Mouse (Mus musculus): ENCODE data around the gene Btbd16. TPM values are rescaled to one million over a fixed set of nuclear protein-coding genes. Genes with fewer than 3 reads are reported as not detected.
A peak's percentile ranks its signal among the peaks of the same experiment; 100 is the strongest.

Gene Btbd16
- total RNA-seq (2021) = under 1 TPM; 0.11 to 0.36 TPM
- long read RNA-seq, experiment 1 = 0 reads
- long read RNA-seq, experiment 2, partial matches to known transcripts = 0 of 1 reads
- long read RNA-seq, experiment 2, other reads (novel, unspliced or antisense) = 1 of 1 reads

DNA sequence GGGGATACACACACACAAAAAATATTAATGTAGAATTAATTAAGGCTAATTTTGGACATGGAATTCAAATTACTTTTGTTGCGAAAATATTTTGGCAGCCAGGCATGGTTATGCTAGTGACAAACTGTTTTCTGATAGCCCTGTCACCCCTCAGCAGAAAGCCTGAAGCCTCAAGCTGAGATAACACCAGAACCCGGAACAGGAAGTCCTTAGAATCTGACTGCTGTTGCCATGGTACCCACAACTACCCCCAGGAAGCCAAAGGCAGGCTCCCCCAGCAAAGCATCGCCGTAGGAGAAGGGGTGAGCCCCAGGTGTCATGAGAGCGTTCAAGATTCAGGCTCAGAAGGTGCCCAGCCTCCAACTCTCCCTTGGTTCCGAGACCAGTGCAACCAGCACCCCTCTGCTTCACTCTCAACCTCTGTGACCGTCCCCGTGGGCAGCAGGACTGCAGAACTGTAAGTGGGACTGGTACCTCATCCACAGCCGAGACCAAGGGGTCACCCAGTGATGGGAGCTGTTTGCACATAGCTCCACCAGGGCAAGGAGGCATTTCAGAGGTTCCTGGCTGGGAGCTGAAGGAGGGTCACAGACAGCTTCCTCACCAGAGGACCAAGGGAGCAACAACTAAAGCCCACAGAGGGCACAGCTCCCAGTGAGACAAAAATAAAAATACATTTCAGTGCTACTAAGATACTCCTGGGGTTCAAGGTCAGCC, at the start of gene Btbd16:
Gene Btbd16 (plus strand): TSS at position 156 of the 717 bp plus-strand sequence.
- DNase-seq (ENCODE audit: low spot score in 2 of 2) = no peak

- DNase-seq (ENCODE audit: low spot score in 2 of 2) = no peak
Measured at GRCm38 (mm10) chr7:130726185-130726584, 47.7 kb upstream of the Btbd16 start.

GRCm38 (mm10) chr7:130726724-130727422, 47.0 kb upstream of the Btbd16 start:
- no peak for DNase-seq (ENCODE audit: low spot score in 2 of 2)

- no peak for DNase-seq (ENCODE audit: low spot score in 2 of 2)
Measured at GRCm38 (mm10) chr7:130727560-130727959, 46.3 kb upstream of the Btbd16 start.

GRCm38 (mm10) chr7:130731792-130732191, 42.1 kb upstream of the Btbd16 start:
- no peak for DNase-seq (ENCODE audit: low spot score in 2 of 2)

DNA sequence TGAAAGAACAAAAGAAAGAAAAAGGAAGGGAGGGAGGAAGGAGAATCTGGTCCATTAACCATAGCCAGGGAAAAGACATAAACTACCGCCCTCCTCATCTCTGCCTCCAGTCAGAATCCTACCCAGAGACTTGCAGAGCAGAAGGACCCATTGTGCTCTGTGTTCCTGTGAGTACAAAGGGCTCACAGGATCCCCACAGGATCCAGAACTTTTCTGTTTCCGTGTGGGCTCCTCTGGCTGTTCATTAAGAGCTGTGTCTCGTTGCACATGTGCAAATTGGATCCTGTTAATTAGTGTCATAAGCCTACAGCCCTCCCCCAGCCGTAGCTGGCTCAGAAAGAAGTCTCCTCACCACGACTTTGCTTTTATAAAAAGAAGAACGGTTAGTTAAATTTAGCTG, 41.0 kb upstream of the Btbd16 start:
- DNase-seq (ENCODE audit: low spot score in 2 of 2) = no peak

- DNase-seq (ENCODE audit: low spot score in 2 of 2) = no peak
Measured at GRCm38 (mm10) chr7:130733423-130733822, 40.4 kb upstream of the Btbd16 start.

GRCm38 (mm10) chr7:130734195-130734787, 39.6 kb upstream of the Btbd16 start:
- no peak for DNase-seq (ENCODE audit: low spot score in 2 of 2)

GRCm38 (mm10) chr7:130741099-130741498, 32.8 kb upstream of the Btbd16 start:
- DNase-seq (ENCODE audit: low spot score in 2 of 2) = no peak

DNA sequence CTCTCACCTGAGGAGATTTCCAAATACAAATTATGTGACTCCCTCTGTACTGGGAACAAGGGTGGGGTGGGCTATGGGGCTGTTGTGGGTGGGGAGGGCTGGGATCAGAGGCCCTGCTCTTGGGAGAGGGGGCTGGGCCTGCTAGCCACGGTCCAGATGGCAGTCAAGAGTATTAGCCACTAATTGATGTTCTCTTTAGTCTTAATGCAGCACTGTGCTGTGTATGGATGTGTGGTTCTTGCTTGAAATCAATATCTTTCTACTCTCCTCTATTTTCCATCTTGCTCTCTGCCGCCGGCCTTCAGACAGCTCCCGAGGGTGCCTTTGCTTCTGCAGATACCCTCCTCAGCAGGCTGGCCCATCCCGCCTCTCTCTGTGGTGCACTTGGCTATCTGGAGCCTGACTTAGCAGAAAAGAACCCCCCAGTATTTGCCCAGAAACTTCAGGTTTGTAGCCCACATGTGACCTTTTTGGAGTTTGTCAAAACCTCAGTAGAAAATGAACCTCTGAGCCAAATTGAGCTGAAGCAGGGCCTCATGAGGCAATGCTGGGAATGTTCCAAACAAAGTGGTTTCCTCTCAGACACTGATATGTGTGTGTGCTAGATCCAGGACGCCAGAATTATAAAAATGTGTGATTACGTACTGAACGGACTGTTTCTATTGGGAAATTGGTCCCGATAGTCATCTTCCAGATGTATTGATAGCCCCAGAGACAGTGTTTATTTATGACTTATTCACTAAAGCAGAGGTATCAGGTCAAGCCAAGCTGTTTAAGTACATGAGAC, 30.4 kb upstream of the Btbd16 start:
- DNase-seq (ENCODE audit: low spot score in 2 of 2) = no peak

- no peak for DNase-seq (ENCODE audit: low spot score in 2 of 2)
Measured at GRCm38 (mm10) chr7:130749165-130749564, 24.7 kb upstream of the Btbd16 start.

- no peak for DNase-seq (ENCODE audit: low spot score in 2 of 2)
Measured at GRCm38 (mm10) chr7:130750752-130751490, 22.9 kb upstream of the Btbd16 start.

GRCm38 (mm10) chr7:130751678-130752077, 22.2 kb upstream of the Btbd16 start:
- no peak for DNase-seq (ENCODE audit: low spot score in 2 of 2)

- no peak for DNase-seq (ENCODE audit: low spot score in 2 of 2)
Measured at GRCm38 (mm10) chr7:130754790-130755189, 19.1 kb upstream of the Btbd16 start.

GRCm38 (mm10) chr7:130756343-130756835, 17.5 kb upstream of the Btbd16 start:
- no peak for DNase-seq (ENCODE audit: low spot score in 2 of 2)

- DNase-seq (ENCODE audit: low spot score in 2 of 2) = no peak
Measured at GRCm38 (mm10) chr7:130757326-130757865, 16.5 kb upstream of the Btbd16 start.

DNA sequence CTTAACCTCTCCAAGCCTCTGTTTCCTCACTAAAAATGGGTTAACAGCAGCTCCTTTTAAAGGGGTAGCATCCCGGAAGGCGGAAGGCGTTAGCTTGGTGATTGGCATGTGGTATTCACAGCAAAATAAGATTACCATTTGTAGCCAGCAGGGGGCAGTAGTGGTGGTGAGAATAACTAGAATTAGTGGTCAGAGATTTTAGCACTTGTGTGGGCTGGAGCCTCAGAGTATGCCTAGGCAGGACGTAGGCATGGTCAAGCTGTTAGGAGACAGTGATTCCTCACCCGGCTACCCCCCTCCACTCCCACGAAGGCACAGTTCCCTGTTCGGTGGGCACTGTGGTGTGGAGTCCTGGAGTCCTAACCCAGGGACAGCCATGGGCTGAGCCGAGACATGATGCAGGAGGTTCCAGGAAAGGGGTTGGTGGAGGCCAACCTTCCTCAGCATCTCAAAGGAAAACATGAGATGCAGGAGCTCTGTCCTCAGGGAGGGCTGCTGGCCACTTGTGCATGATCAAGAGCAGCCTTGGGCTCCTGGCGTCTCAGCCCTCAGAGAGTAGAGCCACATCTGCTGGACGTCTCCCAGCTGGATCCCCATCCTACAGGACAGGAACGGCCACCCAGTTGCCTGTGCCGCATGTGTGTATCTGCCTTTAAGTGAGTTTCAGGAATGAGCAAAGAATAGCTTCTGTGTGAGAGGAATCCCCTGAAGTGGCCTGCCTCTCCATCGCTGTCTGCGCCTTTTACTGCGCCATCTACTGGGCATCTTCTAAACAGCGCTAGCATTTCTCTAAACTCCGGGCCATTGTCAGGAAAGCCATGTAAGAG, 11.6 kb upstream of the Btbd16 start:
- peak in 1 of 2 experiments; percentile 24 for DNase-seq (ENCODE audit: low spot score in 2 of 2)

GRCm38 (mm10) chr7:130764160-130764559, 9.7 kb upstream of the Btbd16 start:
- DNase-seq (ENCODE audit: low spot score in 2 of 2) = no peak

All from adrenal gland, postnatal 4 days (tissue).